Mouse (Mus musculus) T-helper 1 cell (primary cell): Measurements from ENCODE around the gene Gm20661.

Source experiments
- in situ Hi-C: fragments of 300-600 bp; cut with MboI, MseI; formaldehyde crosslinking; loops from one replicate; pipeline ENCODE4 v1.15.1; 2025; ENCODE audit warnings: high pct_unique_total_duplicates

The Gm20661 gene

DNA sequence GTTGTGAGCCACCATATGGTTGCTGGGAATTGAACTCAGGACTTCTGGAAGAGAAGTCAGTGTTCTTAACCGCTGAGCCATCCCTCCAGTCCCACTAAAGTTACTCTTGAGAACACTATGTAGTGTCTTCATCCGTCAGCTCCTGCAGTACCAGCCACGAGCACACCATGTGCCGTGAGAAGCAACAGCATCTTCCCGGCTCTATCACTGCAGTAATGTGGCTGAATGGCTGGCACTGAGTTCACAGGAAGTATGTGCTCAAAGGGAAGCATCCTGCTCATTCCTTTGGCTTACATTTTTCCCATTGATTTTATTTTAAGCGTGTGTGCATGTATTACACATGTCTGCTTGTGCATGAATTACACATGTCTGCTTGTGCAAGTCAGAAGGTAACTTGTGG is 15.4 kb upstream of the Gm20661 start:
- in situ Hi-C loops, result no loop called here

DNA sequence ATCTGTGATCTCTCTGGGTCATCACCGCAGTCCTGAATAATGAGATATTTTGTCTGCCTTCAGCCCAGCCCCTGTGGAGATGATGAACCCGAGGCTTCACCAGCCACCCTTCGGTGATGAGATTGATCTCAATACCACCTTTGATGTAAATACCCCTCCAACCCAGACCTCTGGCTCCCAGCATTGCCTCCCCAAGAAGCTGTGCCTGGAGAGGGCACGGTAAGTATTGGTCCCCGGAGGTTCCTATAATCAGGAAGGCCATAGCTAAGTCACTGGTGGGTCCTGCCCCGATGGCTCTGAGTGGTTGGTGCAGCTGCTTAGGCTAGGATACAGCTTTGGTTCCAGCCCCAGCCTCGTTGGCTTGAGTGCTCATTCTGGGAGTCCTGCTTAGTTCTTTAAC is 14.3 kb upstream of the Gm20661 start:
- in situ Hi-C loops, result no loop called here

DNA sequence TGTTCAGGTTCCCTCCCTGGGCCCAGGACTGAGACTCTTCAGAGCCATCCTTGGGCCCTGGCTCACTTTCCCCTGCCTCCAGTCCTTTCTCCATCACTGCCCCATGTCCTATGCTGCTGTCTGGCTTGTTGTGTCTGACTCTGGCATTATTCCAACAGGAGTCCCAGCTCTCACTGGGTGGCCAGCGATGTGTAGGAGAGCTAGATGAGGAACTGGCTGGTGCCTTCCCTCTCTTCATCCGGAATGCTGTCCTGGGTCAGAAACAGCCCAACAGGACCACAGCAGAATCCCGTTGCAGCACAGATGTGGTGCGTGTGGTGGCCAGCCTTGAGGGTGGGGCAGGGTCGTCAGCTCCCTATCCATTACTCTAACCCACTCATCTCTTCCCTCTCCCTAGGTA is 12.5 kb upstream of the Gm20661 start:
- in situ Hi-C loops, result no loop called here

DNA sequence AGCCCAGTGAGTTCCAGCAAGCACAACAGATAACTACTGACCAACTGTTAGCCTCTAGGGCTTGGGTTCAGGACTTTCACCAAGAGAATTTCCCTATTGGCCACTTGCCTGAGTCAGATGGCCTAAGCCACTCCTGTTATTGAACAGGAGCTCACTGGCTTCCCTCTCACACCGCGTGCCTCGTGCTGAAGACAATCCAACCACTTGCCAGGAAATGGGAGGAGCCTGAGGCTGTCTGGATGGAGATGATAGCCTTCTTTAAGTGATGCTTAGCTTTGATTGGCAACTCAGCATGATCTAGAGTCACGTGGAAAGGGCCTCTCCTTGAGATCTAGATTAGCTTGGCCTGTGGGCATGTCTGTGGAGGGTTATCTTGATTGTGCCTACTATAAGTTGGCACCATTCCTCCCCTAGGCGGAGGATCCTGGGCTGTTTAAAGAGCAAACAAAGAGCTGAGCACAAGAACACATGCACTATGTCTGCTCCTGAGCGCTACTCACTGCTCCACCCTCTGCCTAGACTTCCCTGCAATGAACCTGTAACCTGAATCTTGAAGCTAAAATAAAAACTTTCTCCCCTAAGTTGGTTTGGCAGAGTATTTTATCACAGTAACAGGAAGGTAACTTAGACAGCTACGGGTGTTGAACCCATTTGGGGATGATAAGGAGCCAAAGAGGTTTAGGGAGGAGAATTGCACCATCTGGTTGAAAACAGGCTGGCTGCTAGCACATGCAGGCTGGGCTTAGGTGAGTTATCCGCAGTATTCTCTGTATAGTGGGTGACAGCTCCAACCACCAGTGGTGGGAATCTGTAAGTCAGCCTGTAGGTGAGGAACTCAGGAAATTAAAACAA is 10.9 kb upstream of the Gm20661 start:
- in situ Hi-C loops, result no loop called here

DNA sequence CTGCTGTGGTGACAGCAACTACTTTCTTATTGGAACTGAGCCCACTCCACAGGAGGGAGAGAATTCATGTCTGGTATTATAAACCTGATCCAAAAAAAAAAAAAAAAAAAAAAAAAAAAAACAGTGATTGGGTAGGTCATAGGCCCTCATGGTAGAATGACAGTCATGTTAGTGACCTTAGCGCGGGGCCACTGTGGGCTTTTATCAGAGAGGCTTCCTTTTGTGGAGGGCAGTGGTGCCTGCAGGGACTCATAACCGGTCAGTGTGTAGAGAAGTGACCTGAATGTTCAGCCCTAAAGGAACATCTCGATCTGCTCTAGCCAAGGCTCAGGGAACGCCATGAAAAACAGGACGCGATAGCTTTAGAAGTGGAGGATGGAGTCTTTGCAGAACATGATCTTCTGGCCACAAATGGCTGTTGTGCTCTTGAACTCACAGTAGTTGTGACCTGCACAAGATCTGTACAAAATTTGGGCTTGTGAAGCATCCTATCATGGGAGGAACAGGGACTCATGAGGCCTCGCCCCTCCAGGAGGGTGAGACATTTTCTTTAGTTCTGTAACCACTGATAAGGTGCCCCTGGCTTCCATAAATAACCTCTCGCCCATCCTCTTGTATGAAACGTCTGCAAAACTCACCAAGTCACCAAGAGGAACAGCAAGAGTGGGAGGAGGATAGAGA is 8.2 kb upstream of the Gm20661 start:
- in situ Hi-C loops, result no loop called here

DNA sequence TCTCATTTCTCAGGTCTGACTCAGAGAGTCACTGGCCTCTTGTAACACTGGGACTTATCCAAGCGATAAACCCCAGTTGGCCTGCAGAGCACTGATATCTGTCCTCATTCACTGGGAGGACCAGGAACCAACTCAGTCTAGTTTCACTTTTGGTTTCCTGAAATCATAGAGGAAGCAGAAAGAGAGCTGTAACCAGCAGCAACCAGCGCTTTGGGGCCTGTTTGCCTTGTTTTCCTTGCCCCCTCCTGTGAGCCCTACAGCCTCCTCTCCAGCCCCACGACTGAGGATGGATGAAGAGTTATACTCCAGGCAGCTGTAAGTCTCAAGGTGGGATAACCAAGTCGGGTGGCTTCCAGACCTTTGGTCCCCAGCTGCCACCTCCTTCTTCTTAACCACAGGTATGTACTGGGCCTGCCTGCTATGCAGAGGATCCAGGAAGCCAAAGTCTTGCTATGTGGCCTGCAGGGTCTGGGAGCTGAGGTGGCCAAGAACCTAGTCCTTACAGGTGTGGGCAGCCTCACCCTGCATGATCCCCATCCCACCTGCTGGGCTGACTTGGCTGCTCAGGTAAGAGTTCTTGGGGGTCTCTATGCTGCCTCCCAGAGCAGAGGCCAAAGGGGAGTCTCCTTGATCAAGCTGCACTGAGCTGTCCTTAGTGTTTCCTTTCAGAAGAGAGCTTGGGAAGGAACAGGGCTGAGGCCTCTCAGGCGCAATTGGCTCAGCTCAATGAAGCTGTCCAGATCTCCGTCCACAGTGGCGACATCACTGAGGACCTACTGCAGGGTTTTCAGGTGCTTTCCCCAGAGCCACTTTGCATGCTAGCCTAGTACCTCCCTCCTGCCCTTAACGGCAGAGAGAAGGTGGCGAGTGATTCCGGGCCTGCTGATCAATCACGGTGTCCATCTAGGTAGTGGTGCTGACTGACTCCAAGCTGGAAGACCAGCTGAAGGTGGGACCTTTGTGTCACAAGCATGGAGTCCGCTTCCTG is 7.2 kb upstream of the Gm20661 start, which contains the start of gene Uba7:
TSS of gene Uba7 (plus strand) at position 107 of the 988 bp plus-strand sequence.
- in situ Hi-C loops, result no loop called here

DNA sequence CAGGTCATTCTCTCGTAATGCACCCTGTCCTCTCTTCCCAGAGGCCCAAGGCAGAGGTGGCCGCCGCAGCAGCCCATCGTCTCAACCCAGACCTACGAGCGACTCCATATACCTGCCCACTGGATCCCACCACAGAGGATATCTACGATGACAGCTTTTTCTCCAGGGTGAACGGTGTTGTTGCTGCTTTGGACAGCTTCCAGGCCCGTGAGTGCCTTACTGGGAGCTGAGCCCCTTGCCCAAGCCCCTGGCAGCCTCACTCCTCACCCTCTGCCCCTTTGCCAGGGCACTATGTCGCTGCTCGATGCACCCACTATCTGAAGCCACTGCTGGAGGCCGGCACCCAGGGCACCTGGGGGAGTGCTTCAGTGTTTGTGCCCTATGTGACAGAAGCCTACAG is 4.0 kb upstream of the Gm20661 start:
- in situ Hi-C loops, result no loop called here

DNA sequence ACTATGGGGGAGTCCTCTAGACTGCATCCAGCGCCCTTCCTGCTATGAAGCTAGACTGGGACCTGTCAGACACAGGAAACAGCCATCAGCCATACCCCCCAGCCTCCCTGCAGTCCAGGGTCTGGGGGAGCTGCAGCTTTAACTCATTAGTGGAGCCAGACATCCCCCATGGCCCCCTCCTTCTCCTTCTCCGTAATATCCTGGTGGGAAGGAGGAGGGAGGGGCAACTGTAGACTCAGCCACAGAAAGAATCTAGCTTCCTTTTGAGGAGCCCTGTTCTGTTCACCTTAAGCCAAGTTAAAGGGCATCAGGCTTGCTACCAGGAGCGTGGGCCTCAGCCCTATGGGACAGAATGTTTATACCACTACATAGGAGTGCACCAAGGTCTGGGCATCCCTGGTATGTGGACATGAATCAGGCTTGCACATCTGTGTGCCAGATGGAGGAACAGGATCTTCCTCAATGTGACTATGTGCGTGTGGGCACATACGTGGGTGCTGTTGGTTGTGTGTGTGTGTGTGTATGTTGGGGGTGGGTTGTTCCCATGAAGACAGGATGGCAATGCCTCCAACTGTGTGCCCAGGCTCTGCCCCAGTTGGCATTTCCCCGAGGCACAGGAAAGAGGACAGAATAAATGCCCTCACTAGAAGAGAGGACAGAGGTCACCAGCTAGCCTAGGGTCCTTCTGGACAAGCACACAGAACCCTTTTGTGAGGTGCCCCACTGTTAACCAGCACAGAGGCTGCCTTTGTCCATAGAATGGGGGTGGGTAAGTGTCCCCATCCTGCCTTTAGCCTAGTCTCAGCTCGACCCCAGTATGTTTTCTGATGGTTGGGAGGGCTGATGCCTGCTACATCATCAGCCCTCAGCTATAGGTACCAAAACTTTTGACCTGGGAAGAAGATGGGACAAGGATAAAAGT is 913 bp upstream of the Gm20661 start:
- in situ Hi-C loops, result no loop called here

DNA sequence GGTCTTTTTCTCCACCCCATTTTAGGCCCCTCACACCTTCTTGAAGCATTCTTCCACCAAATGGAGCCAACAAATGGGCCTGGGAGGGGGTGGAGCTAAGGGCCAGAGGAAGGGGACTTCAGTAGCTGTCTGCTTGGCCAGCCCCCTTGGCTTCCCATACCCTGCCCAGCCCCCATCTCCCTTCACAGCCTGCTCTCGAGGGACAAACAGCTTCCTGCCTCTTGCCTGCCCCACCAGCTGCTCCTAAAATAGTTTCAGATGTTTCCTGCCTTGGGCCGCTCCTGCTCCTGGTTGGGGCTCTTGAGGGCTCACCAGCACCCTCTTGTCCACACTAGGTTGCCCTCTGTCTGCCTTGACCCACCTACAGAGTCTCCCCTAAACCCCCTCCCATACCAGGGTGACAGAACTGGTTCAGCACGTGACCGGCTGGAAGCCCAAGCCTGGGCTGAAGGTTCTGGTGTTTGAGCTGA is 598 bp downstream of the Gm20661 start:
- in situ Hi-C loops, result no loop called here

DNA sequence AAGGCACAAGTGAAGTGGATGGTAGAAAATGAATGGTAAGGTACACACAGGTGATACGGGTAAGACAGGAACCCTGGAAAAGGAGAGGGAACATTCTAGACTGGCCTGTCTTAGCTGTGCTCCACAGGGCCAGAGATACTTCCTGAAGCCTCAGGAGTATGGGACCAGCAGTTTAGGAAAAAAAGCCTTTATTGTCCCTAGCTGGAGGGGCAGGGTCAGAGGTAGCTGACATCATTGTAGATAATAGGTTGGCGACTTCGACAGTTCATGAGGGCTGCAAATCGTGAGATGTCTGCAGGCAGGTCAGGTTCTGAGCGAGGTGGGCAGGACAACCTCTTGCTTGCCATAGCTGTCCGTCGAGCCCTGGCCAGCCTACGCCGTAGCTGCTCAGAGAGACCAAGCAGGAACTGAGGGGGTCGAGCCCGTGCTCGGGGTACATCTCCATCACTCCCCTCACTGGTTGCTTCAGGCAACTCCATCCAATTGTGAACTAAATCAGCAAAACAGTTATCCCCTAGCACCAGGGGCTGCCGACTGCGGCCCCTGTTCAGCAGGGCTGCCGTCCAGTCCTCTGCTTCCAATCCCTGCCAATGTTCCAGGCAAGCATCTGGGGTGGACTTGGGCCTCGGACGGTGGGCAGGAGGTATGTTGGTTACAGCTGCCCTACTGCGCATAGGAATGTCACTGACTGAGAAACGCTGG is 1.3 kb downstream of the Gm20661 start:
- in situ Hi-C loops, result no loop called here

DNA sequence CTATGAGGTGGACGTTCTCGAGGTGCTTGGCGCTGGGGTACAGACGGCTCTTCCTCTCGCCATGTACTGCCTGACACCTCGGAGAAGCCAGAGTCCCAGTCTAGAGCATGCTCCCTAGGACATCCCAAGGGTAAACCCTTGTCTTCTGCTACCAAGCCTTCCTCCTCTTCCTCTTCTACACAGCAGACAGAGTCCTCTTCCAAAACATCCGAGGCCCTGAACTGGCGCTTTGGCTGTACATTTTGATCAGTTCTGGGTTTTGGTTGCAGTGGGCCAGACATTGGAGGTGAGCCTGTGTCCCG is 1.8 kb downstream of the Gm20661 start:
- in situ Hi-C loops, result no loop called here

DNA sequence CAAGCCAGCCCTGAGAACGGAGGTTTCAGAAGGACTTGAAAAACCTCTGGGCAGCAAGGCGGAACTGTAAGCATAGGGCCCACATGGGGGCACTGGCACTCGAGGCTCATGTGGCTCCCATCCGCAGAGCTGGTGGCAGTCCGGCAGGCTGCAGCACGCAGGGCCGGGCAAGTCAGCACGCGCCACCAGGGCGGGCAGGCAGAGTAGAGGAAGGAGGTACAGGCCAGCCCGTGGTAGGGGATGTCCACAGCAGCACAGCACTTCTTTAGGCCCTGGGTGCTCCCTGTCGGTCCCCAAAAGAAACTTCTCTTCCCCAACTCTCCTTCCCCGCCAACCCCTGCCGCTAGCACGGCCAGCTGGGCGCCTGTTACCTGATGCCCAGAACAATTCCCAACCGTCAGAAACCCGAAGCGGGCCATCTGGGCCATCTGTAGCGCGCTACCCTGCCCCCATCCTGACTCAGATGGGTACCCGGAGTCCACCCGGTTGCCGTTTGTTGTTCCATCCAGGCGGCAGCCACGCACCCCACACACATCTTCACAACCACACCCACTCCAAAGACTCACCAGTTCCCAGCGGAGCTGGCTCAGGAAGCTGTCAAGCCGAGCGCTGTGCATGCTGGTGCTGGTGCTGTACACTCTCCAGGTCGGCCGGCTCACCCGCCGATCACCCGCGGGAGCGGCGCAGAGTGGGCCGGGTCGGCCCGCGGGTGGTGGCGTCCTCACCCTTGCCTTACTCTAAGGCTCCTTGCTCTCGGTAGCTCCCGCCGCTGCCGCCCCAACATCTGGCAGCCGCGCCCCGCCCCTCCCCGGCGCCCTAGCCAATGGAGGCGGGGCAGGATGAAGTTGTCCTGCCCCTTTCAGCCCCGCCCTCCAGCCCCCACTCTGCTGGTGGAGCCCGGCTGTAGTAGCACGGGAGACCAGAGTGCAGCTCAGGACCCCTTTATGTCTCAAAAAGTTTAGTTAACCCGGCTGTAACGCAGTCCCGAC is 2.6 kb downstream of the Gm20661 start, which contains the start of gene Inka1:
TSS of gene Inka1 (minus strand) at position 749 of the 989 bp plus-strand sequence.
- in situ Hi-C loops, result no loop called here

DNA sequence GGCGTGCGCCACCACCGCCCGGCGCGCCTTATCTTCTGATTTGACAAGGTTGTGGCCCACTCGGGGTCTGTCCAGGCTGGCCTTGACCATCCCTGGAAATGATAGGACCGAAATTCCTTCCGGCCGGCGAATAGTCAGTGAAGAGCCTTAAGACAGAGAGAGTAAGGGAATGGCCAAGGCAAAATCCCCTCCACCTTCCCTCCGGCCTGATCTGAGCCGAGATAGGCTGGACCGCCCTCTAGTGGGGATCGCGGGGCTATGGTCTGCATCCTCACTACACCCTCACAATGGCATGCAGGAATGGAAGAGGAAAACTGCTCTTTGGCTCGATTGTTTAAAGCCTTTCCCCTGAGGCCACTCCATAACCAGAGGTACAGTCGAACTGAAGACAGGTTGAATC is 3.5 kb downstream of the Gm20661 start:
- in situ Hi-C loops, result no loop called here

DNA sequence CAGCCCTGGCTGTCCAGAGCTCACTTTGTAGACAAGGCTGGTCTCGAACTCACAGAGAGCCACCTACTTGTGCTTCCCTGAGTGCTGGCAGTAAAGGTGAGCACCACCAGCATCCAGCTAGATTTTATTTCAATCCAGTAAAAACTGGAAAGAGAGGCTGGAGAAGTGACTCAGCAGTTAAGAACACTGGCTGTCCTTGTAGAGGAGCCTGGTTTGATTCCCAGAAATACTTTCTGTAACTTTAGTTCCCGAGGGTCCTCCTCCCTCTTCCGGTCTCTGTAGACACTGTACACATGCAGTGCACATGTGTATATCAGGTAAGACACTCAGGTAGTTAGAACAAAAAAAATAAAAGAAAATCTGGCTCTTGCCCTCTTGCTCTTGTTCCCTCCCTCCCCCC is 5.1 kb downstream of the Gm20661 start:
- in situ Hi-C loops, result no loop called here

DNA sequence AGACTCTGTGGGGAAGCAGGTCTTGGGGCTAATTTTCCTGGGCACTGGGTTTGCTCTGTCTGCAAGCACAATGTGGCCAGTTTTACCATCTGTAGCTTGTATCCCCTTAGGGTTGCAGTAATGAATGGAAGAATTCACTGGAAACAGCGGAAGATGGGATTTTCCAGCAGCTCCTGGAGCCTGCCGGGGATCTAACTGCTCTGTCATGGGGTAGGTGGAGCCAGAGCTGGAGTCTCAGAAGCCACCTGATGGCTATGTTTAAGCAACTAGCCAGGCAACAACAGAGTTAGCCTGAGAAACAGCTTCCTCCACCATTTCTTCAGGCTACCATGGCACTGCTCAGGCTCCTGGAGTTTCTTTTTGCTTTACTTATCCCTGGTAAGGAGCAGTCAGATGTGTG is 9.3 kb downstream of the Gm20661 start, which contains the start of gene Cdhr4:
TSS of gene Cdhr4 (plus strand) at position 301 of the 400 bp plus-strand sequence.
- in situ Hi-C loops, result no loop called here

DNA sequence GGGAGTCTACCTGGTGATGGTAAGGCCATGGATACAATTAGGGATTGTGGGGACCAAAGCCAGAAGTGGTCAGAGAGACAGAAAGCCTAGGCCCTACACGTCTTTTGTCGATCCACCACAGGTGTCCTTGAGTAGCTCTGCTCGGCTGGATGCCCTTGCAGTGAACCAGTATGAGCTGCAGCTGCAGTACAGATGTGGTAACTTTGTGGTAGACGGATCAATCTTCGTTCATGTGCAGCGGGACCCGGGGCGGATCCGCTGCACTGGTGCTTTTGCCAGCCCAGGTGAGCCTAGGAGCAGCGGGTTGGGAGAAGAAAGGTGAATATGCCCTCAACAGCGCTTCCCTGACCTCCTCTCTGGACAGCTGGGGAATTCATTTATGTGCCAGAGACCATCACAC is 10.2 kb downstream of the Gm20661 start:
- in situ Hi-C loops, result no loop called here

DNA sequence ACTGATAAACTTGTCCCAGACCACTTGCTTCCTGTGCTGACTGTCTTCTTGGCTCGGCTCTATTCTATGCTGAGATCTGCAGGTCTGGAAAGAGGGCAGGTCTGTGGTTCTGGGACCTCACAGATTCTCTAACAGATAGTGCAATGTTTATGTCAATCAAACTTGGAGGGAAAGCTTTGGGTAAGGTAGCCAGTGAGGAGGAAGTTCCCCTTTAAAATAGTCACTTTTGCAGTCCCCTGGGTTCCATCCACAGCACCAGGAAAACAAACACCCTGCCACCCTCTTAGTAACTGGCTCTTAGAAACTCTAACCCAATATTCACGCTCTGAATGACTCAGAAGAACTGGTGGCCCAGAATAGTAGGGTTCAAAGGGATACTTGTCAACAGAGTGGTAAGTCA is 11.6 kb downstream of the Gm20661 start:
- in situ Hi-C loops, result no loop called here

DNA sequence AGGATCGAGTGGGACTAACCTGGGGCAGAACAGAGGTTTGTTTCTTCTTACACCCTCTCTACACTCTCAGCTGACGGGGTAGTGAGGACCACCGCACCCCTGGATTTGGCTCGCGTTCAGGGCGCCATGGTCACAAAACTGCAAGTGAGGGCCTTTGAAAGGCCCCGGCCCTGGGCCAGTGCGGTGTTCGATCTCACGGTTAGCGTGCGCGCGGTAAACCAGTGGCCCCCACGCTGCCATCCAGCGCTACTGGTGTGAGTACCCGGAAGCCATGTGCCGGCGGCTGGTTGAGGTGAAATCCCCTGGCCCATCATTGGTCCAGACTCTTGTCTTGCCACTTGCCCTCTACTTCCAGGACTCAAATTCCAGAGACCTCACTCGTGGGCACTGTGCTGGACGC is 12.7 kb downstream of the Gm20661 start:
- in situ Hi-C loops, result no loop called here

DNA sequence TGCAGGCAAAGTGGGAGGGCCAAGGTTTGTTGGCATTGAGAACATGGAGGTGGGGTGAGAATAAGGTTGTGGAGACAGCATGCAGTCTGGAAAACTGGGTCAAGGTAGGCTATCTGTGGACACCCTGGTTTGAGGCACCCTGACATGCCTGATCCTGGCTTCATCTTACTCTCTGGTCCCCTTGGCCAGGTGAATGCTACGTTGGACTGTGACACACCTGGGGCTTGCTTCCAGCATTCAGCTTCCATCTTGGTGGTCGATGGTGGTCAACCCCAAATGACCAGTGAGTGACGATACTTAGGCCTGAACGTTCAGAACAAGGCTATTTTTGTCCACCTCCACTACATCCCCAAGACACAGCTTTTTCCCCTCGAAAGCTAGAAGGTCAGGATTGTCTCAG is 13.2 kb downstream of the Gm20661 start, which contains the start of gene Gm20662:
TSS of gene Gm20662 (plus strand) at position 301 of the 400 bp plus-strand sequence.
- in situ Hi-C loops, result no loop called here
